Mouse (Mus musculus) cortical plate, adult 2 months (tissue): ENCODE data around the gene Ywhae.

ENCODE experiments used
- CTCF ChIP-seq: fragments of 200-500 bp; IDR thresholded peaks from 2 replicates; pipeline ENCODE4 v1.5.1; 2011; ENCODE audit warnings: mild to moderate bottlenecking, control low read depth, low read length; ENCODE audit not compliant: insufficient read depth; ENCODE audit errors: extremely low read depth
- POLR2A ChIP-seq: fragments of 200-500 bp; IDR thresholded peaks from 2 replicates; pipeline ENCODE4 v1.6.1; 2011; ENCODE audit warnings: mild to moderate bottlenecking, low read length, control low read depth; ENCODE audit not compliant: insufficient read depth; ENCODE audit errors: extremely low read depth

GRCm38 (mm10) chr11:75741615-75742014 is 8.9 kb downstream of the Ywhae start:
- TF ChIP-seq POLR2A (no peak), CTCF (no peak)
